Mouse (Mus musculus) stomach, postnatal 0 days (tissue): Measurements from ENCODE around the gene Mcf2l.

Experiments used
- CTCF ChIP-seq: IDR thresholded peaks from 2 replicates; pipeline ENCODE4 v1.5.1; 2016; ENCODE audit warnings: antibody characterized with exemption, low read depth, mild to moderate bottlenecking, moderate library complexity
- EP300 ChIP-seq: optimal IDR thresholded peaks from 2 replicates; pipeline ENCODE3; 2016; ENCODE audit warnings: antibody characterized with exemption

DNA sequence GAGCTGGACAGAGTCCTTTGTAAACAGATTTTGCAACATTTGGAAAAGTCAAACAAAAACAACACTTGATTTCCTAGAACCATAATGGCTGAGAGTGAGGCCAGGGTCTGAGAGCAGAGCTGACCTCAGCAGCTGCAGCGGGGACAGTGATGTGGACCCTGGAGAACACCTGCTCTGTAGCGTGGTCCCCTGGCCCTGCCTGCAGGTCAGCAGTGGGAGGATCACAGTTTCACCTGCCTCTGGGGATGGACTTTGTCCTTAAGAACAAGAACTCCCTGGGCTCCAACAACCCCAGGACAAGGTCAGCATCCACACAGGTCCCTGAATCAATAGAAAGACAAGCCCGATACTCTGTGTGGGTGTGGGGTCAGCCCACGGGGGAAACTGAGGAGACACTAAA, 183.7 kb downstream of the Mcf2l start:
- TF ChIP-seq EP300 (no peak), CTCF (no peak)
